Mouse (Mus musculus) brain, embryonic 14.5 days (tissue): ENCODE results near the gene Arl1.

ENCODE experiments used
- CTCF ChIP-seq: fragments of 200-500 bp; IDR thresholded peaks from 2 replicates; pipeline ENCODE4 v1.5.1; 2012; ENCODE audit warnings: inconsistent platforms, mild to moderate bottlenecking, moderate library complexity, borderline replicate concordance; ENCODE audit not compliant: insufficient read depth, insufficient read length; ENCODE audit errors: extremely low read depth
- POLR2A ChIP-seq: fragments of 200-500 bp; IDR thresholded peaks from 2 replicates; pipeline ENCODE4 v1.6.1; 2012; ENCODE audit warnings: mild to moderate bottlenecking, inconsistent platforms, borderline replicate concordance; ENCODE audit not compliant: poor library complexity, insufficient read depth, insufficient read length, severe bottlenecking; ENCODE audit errors: extremely low read depth

DNA sequence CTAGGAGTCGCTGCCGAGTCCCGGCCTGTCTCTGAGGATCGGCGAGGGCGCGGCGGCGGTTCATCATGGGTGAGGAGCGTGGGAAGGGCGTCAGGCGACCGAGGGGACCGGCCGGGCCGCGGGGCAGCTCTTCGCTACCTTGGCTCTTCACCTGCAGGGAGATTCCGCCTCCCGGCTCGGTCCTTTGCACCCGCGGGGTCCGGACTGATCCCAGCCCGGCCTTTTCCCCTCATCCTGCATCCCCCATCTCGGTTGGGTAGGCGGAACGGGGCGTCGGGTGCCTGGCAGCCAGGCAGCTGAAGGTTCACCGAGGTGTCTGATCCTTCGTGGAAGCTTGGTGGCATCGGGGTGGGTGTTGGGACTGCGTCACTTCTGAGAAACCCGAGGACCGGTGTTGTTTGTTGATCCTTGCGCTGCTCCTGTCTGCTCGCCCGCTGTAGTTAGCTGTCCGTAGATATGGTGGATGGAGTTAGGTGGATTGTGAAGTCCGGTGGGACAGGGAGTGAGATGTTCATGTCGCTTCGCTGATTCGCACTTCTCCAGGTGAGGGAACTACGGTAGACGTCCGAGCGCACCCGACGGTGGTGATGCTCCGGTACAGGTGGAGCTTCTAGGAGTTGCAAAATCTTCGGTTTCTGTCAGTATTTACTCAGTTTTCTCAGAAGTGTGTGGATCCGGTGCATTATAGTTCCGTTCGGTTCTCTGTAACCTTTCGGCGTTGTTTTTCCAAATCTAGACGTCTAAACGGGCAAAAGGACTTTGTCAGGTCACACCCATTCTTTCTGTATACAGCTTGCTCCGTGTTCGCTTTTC is 1.0 kb downstream of the Arl1 start:
- no peak for TF ChIP-seq CTCF
- no peak for TF ChIP-seq POLR2A
